Mouse (Mus musculus): ENCODE measurements at regions not wholly inside any gene's neighbourhood (a gene's known extent, or its start where the extent isn't known, plus 50 kb on each side); places are given as distances from the start of the nearest gene placed in this dataset.

GRCm38 (mm10) chr2:71640251-71640650, 93.7 kb upstream of the Dlx2 start:
- DNase-seq (ENCODE audit: low read depth, low spot score): no peak

GRCm38 (mm10) chr2:71644038-71644470, 97.5 kb upstream of the Dlx2 start:
- no peak for DNase-seq (ENCODE audit: low read depth, low spot score)

- DNase-seq (ENCODE audit: low read depth, low spot score): no peak
These were observed 97.4 kb upstream of the Itga6 start for GRCm38 (mm10) chr2:71647914-71648497.

- DNase-seq (ENCODE audit: low read depth, low spot score): no peak
These were observed 93.8 kb upstream of the Itga6 start for GRCm38 (mm10) chr2:71651662-71652061.

GRCm38 (mm10) chr2:71652261-71652801, 93.1 kb upstream of the Itga6 start:
- DNase-seq (ENCODE audit: low read depth, low spot score): no peak

GRCm38 (mm10) chr2:71654817-71655503, 90.5 kb upstream of the Itga6 start:
- DNase-seq (ENCODE audit: low read depth, low spot score): no peak

- DNase-seq (ENCODE audit: low read depth, low spot score): no peak
These were observed 89.7 kb upstream of the Itga6 start for GRCm38 (mm10) chr2:71655504-71656390.

GRCm38 (mm10) chr2:71656611-71657244, 88.7 kb upstream of the Itga6 start:
- DNase-seq (ENCODE audit: low read depth, low spot score): no peak

- no peak for DNase-seq (ENCODE audit: low read depth, low spot score)
These were observed 84.0 kb upstream of the Itga6 start for GRCm38 (mm10) chr2:71661438-71661837.

- DNase-seq (ENCODE audit: low read depth, low spot score): no peak
These were observed 83.4 kb upstream of the Itga6 start for GRCm38 (mm10) chr2:71661986-71662385.

- no peak for DNase-seq (ENCODE audit: low read depth, low spot score)
These were observed 82.0 kb upstream of the Itga6 start for GRCm38 (mm10) chr2:71663453-71663852.

- DNase-seq (ENCODE audit: low read depth, low spot score): no peak
These were observed 78.5 kb upstream of the Itga6 start for GRCm38 (mm10) chr2:71666927-71667326.

GRCm38 (mm10) chr2:71667746-71668145, 77.7 kb upstream of the Itga6 start:
- DNase-seq (ENCODE audit: low read depth, low spot score): no peak

GRCm38 (mm10) chr2:71670228-71670790, 75.1 kb upstream of the Itga6 start:
- DNase-seq (ENCODE audit: low read depth, low spot score): no peak

- DNase-seq (ENCODE audit: low read depth, low spot score): no peak
These were observed 74.5 kb upstream of the Itga6 start for GRCm38 (mm10) chr2:71670882-71671281.

- DNase-seq (ENCODE audit: low read depth, low spot score): no peak
These were observed 72.1 kb upstream of the Itga6 start for GRCm38 (mm10) chr2:71673087-71673920.

- no peak for DNase-seq (ENCODE audit: low read depth, low spot score)
These were observed 64.7 kb upstream of the Itga6 start for GRCm38 (mm10) chr2:71680746-71681145.

GRCm38 (mm10) chr2:71681148-71681547, 64.3 kb upstream of the Itga6 start:
- no peak for DNase-seq (ENCODE audit: low read depth, low spot score)

GRCm38 (mm10) chr2:71683375-71683774, 62.0 kb upstream of the Itga6 start:
- no peak for DNase-seq (ENCODE audit: low read depth, low spot score)

GRCm38 (mm10) chr2:71685239-71685638, 60.2 kb upstream of the Itga6 start:
- DNase-seq (ENCODE audit: low read depth, low spot score): no peak

Data from c-Kit-negative CD71-positive TER-119-positive erythroid progenitor cells, embryonic 14.5 days (primary cell).